Mouse (Mus musculus): ENCODE measurements at regions not wholly inside any gene's neighbourhood (a gene's known extent, or its start where the extent isn't known, plus 50 kb on each side); places are given as distances from the start of the nearest gene placed in this dataset.

- WGBS: 95% methylated on average over 6 of the region's 6 CpGs
- Histone ChIP-seq H3K4me2 (no peak overlapping the region), H3K4me1 (peaks cover 6% of the 10 kb centered on the region; the same call in 1 of the 2 replicates), H3K9me3 (replicated peaks) (peaks cover 3% of the 10 kb centered on the region; the same call in 1 of the 2 replicates), H3K27ac (no peak overlapping the region), H3K36me3 (no peaks in the 10 kb centered on the region), H3K4me3 (replicated peaks) (no peak overlapping the region), H3K9ac (no peak overlapping the region), H3K27me3 (no peaks in the 10 kb centered on the region)
- ATAC-seq (replicated peaks; ENCODE audit: low FRiP score): no peak
Measured at GRCm38 (mm10) chr9:41914611-41915010, 209.5 kb downstream of the Sorl1 start.

- Histone ChIP-seq H3K36me3 (no peaks in the 10 kb centered on the region), H3K4me3 (replicated peaks) (no peak overlapping the region), H3K4me1 (peaks cover 6% of the 10 kb centered on the region; the same call in 1 of the 2 replicates), H3K9ac (no peak overlapping the region), H3K27me3 (no peaks in the 10 kb centered on the region), H3K9me3 (replicated peaks) (peaks cover 3% of the 10 kb centered on the region; the same call in 1 of the 2 replicates), H3K27ac (no peak overlapping the region), H3K4me2 (no peak overlapping the region)
- ATAC-seq (replicated peaks; ENCODE audit: low FRiP score): no peak
- 86% methylated on average over 3 of the region's 3 CpGs for WGBS
Measured at GRCm38 (mm10) chr9:41913911-41914310, 210.2 kb downstream of the Sorl1 start.

GRCm38 (mm10) chr9:41912482-41912881 is 211.6 kb downstream of the Sorl1 start:
- Histone ChIP-seq H3K4me1 (no peaks in the 10 kb centered on the region), H3K9me3 (replicated peaks) (peaks cover 3% of the 10 kb centered on the region; the same call in 1 of the 2 replicates), H3K4me2 (no peak overlapping the region), H3K36me3 (no peaks in the 10 kb centered on the region), H3K27ac (no peak overlapping the region), H3K4me3 (replicated peaks) (no peak overlapping the region), H3K27me3 (no peaks in the 10 kb centered on the region), H3K9ac (no peak overlapping the region)
- no peak for ATAC-seq (replicated peaks; ENCODE audit: low FRiP score)
- 71% methylated on average over 5 of the region's 5 CpGs for WGBS

- ATAC-seq (replicated peaks; ENCODE audit: low FRiP score): no peak
- H3K27ac ChIP-seq: no peak overlapping the region
Measured at GRCm38 (mm10) chr9:41900606-41900974, 223.5 kb downstream of the Sorl1 start.

GRCm38 (mm10) chr9:41899766-41900605 is 224.1 kb downstream of the Sorl1 start:
- Histone ChIP-seq H3K4me3 (replicated peaks) (no peak overlapping the region), H3K4me2 (no peak overlapping the region), H3K4me1 (peaks cover 13% of the 10 kb centered on the region; the same call in 1 of the 2 replicates), H3K27me3 (no peaks in the 10 kb centered on the region), H3K36me3 (no peaks in the 10 kb centered on the region), H3K27ac (no peak overlapping the region), H3K9ac (no peak overlapping the region), H3K9me3 (replicated peaks) (no peaks in the 10 kb centered on the region)
- no peak for ATAC-seq (replicated peaks; ENCODE audit: low FRiP score)
- WGBS: 67% methylated on average over 11 of the region's 11 CpGs

More at GRCm38 (mm10) chr9:41900606-41900974, 223.5 kb downstream of the Sorl1 start:
- WGBS: 53% methylated on average over 8 of the region's 8 CpGs
- Histone ChIP-seq H3K36me3 (no peaks in the 10 kb centered on the region), H3K27me3 (no peaks in the 10 kb centered on the region), H3K4me2 (no peak overlapping the region), H3K9me3 (replicated peaks) (no peaks in the 10 kb centered on the region), H3K4me1 (peaks cover 13% of the 10 kb centered on the region; the same call in 1 of the 2 replicates), H3K9ac (no peak overlapping the region), H3K4me3 (replicated peaks) (no peak overlapping the region)

- Histone ChIP-seq H3K4me3 (replicated peaks) (no peak overlapping the region), H3K4me2 (no peak overlapping the region), H3K36me3 (no peaks in the 10 kb centered on the region), H3K9me3 (replicated peaks) (no peaks in the 10 kb centered on the region), H3K4me1 (peaks cover 24% of the 10 kb centered on the region), H3K9ac (no peak overlapping the region), H3K27me3 (no peaks in the 10 kb centered on the region), H3K27ac (no peak overlapping the region)
- 87% methylated on average over 5 of the region's 5 CpGs for WGBS
- no peak for ATAC-seq (replicated peaks; ENCODE audit: low FRiP score)
Measured at GRCm38 (mm10) chr9:41895106-41895505, 229.0 kb downstream of the Sorl1 start.

GRCm38 (mm10) chr9:41892841-41893240 is 231.3 kb downstream of the Sorl1 start:
- Histone ChIP-seq H3K4me1 (peaks cover 26% of the 10 kb centered on the region), H3K4me2 (no peak overlapping the region), H3K27me3 (no peaks in the 10 kb centered on the region), H3K27ac (no peak overlapping the region), H3K9me3 (replicated peaks) (no peaks in the 10 kb centered on the region), H3K4me3 (replicated peaks) (no peak overlapping the region), H3K36me3 (no peaks in the 10 kb centered on the region), H3K9ac (no peak overlapping the region)
- WGBS: 65% methylated on average over 3 of the region's 3 CpGs
- ATAC-seq (replicated peaks; ENCODE audit: low FRiP score): no peak

GRCm38 (mm10) chr9:41891206-41891605 is 232.9 kb downstream of the Sorl1 start:
- H3K4me1 ChIP-seq: peaks cover 26% of the 10 kb centered on the region
- WGBS: 38% methylated on average over 7 of the region's 7 CpGs

GRCm38 (mm10) chr9:41890273-41891141 is 233.6 kb downstream of the Sorl1 start:
- ATAC-seq (replicated peaks; ENCODE audit: low FRiP score): peak; percentile 96
- WGBS: under 1% methylated on average over 42 of the region's 42 CpGs
- no peaks in the 10 kb centered on the region for H3K9me3 ChIP-seq (replicated peaks)
- peak overlapping the region; percentile 53 for H3K9ac ChIP-seq
- H3K4me3 ChIP-seq (replicated peaks): peak overlapping the region; percentile 39
- no peaks in the 10 kb centered on the region for H3K36me3 ChIP-seq
- H3K27ac ChIP-seq: peak overlapping the region; percentile 94
- H3K27me3 ChIP-seq: no peaks in the 10 kb centered on the region
- peaks cover 26% of the 10 kb centered on the region for H3K4me1 ChIP-seq
- H3K4me2 ChIP-seq: peak overlapping the region; percentile 67

More at GRCm38 (mm10) chr9:41891206-41891605, 232.9 kb downstream of the Sorl1 start:
- Histone ChIP-seq H3K9ac (peak overlapping the region; percentile 53; the same call in 1 of the 2 replicates), H3K4me2 (peak overlapping the region; percentile 67), H3K36me3 (no peaks in the 10 kb centered on the region), H3K27me3 (no peaks in the 10 kb centered on the region), H3K27ac (peak overlapping the region; percentile 94), H3K9me3 (replicated peaks) (no peaks in the 10 kb centered on the region), H3K4me3 (replicated peaks) (peak overlapping the region; percentile 39; the same call in 1 of the 2 replicates)
- ATAC-seq (replicated peaks; ENCODE audit: low FRiP score): no peak

GRCm38 (mm10) chr9:41889568-41890272 is 234.4 kb downstream of the Sorl1 start:
- peak overlapping the region; percentile 94 for H3K27ac ChIP-seq
- peak overlapping the region; percentile 53; the same call in 1 of the 2 replicates for H3K9ac ChIP-seq
- peaks cover 26% of the 10 kb centered on the region for H3K4me1 ChIP-seq
- WGBS: 35% methylated on average over 12 of the region's 12 CpGs
- ATAC-seq (replicated peaks; ENCODE audit: low FRiP score): peak; percentile 47
- H3K27me3 ChIP-seq: no peaks in the 10 kb centered on the region
- peak overlapping the region; percentile 67 for H3K4me2 ChIP-seq
- H3K9me3 ChIP-seq (replicated peaks): no peaks in the 10 kb centered on the region
- H3K36me3 ChIP-seq: no peaks in the 10 kb centered on the region
- H3K4me3 ChIP-seq (replicated peaks): peak overlapping the region; percentile 39

- no peaks in the 10 kb centered on the region for H3K36me3 ChIP-seq
- no peaks in the 10 kb centered on the region for H3K9me3 ChIP-seq (replicated peaks)
- H3K27me3 ChIP-seq: no peaks in the 10 kb centered on the region
- H3K4me1 ChIP-seq: peaks cover 26% of the 10 kb centered on the region
- H3K9ac ChIP-seq: no peak overlapping the region
- H3K4me3 ChIP-seq (replicated peaks): no peak overlapping the region
- no peak for ATAC-seq (replicated peaks; ENCODE audit: low FRiP score)
- WGBS: 58% methylated on average over 3 of the region's 3 CpGs
- H3K27ac ChIP-seq: peak overlapping the region; percentile 64
- no peak overlapping the region for H3K4me2 ChIP-seq
Measured at GRCm38 (mm10) chr9:41888616-41889150, 235.4 kb downstream of the Sorl1 start.

Measured in kidney, embryonic 15.5 days (tissue).